Mouse (Mus musculus) C2C12 (cell line): ENCODE measurements around the gene Hsf4.

Experiments used
- CEBPB ChIP-seq: IDR thresholded peaks from one replicate; pipeline ENCODE4 v1.6.1; 2011; ENCODE audit warnings: low read depth, mild to moderate bottlenecking, control low read depth, moderate library complexity
- CTCF ChIP-seq: IDR thresholded peaks from one replicate; pipeline ENCODE4 v1.5.1; 2011; ENCODE audit not compliant: control insufficient read depth, insufficient read depth, insufficient read length
- MAX ChIP-seq: IDR thresholded peaks from one replicate; pipeline ENCODE4 v1.6.1; 2011; ENCODE audit warnings: mild to moderate bottlenecking, control low read depth
- MYOD1 ChIP-seq: IDR thresholded peaks from one replicate; pipeline ENCODE4 v1.6.1; 2011; ENCODE audit warnings: low read depth; ENCODE audit not compliant: control insufficient read depth, insufficient read length
- MYOG ChIP-seq: IDR thresholded peaks from one replicate; pipeline ENCODE4 v1.6.1; 2011; ENCODE audit not compliant: control insufficient read depth, insufficient read length; ENCODE audit errors: extremely low read depth
- USF1 ChIP-seq: IDR thresholded peaks from one replicate; pipeline ENCODE4 v1.6.1; 2011; ENCODE audit warnings: low read depth, mild to moderate bottlenecking, control low read depth, moderate library complexity

DNA sequence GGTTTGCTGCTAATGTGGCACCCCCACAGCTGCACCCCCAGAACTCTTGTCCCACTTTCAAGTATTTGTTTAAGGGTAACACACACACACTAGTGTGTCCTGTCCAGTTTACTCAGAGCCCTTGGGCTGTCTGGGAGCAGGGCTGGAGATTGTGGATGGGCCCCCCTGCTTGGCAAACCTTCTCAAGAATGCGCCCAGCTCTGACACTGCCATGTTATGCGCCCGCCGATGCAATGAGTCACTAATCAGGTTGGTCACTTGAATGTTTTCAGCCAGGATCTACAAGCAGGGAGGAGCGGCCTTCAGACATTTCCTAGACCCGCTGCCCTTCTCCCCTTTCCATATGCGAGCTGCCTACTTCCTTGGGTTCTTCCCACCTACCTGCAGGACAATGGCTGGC lies 22.9 kb downstream of the Hsf4 start:
- TF ChIP-seq CTCF = no peak
- TF ChIP-seq MYOG = no peak
- no peak for TF ChIP-seq MYOD1
- no peak for TF ChIP-seq MAX
- no peak for TF ChIP-seq CEBPB
- TF ChIP-seq USF1 = no peak
